Mouse (Mus musculus) brain, embryonic 14.5 days (tissue): Measurements from ENCODE around the gene Il6ra.

Source experiments
- CTCF ChIP-seq: fragments of 200-500 bp; IDR thresholded peaks from 2 replicates; pipeline ENCODE4 v1.5.1; 2012; ENCODE audit warnings: inconsistent platforms, mild to moderate bottlenecking, moderate library complexity, borderline replicate concordance; ENCODE audit not compliant: insufficient read depth, insufficient read length; ENCODE audit errors: extremely low read depth
- POLR2A ChIP-seq: fragments of 200-500 bp; IDR thresholded peaks from 2 replicates; pipeline ENCODE4 v1.6.1; 2012; ENCODE audit warnings: mild to moderate bottlenecking, inconsistent platforms, borderline replicate concordance; ENCODE audit not compliant: poor library complexity, insufficient read depth, insufficient read length, severe bottlenecking; ENCODE audit errors: extremely low read depth

- TF ChIP-seq POLR2A = no peak
- TF ChIP-seq CTCF = no peak
Observed at GRCm38 (mm10) chr3:89845814-89846213, 67.2 kb downstream of the Il6ra start.
